Comparison of ENCODE assay signal across 9 mouse cellular contexts in genomic region chr3:123334947-123335346, GRCm38 (mm10). TPM values are rescaled to one million over a fixed set of nuclear protein-coding genes. Genes with fewer than 3 reads are reported as not detected.
DNase-seq lines count a peak whose midpoint lies in the region; ATAC-seq and TF ChIP-seq lines count a peak whose summit lies in the region.
"Had no signal": no experiment of that assay in that cellular context is flagged by ENCODE, and none has a peak within 500 bp of the region (broad histone marks: within the 10 kb centered on the region; RNA-seq: fewer than 3 reads in every experiment).

No protein-coding gene starts in this region.

- H3K4me1 ChIP-seq in kidney, embryonic 16.5 days (ENCODE audit: insufficient read depth, low read length) = peaks cover 37% of the 10 kb centered on the region; the same call in 1 of the 2 replicates

- peaks cover 13% of the 10 kb centered on the region; the same call in 1 of the 2 replicates for H3K36me3 ChIP-seq in kidney, embryonic 16.5 days (ENCODE audit: insufficient read depth, low read length)
- H3K36me3 ChIP-seq in myocyte (ENCODE audit: control insufficient read depth, insufficient read depth) = no peaks in the 10 kb centered on the region
- H3K36me3 ChIP-seq: hindbrain, embryonic 13.5 days had no signal

- ATAC-seq in kidney, embryonic 16.5 days (ENCODE audit: low FRiP score, low TSS enrichment) = no peak

- H3K9ac ChIP-seq in kidney, embryonic 16.5 days (replicated peaks; ENCODE audit: low read length) = no peak overlapping the region
- H3K9ac ChIP-seq: hindbrain, embryonic 13.5 days had no signal

- peaks cover 3% of the 10 kb centered on the region for H3K79me2 ChIP-seq in myocyte (ENCODE audit: control insufficient read depth, insufficient read depth)

- 55% methylated on average over 7 of the region's 7 CpGs for WGBS in kidney, embryonic 16.5 days

- H3K9me3 ChIP-seq in kidney, embryonic 16.5 days (ENCODE audit: low read length) = no peaks in the 10 kb centered on the region
- H3K9me3 ChIP-seq: hindbrain, embryonic 13.5 days had no signal

- H3ac ChIP-seq in myocyte (ENCODE audit: control insufficient read depth, insufficient read length) = no peak overlapping the region

- no peak overlapping the region; the same call in 1 of the 2 replicates for H3K4me2 ChIP-seq in kidney, embryonic 16.5 days (replicated peaks; ENCODE audit: low read depth, low read length)
- peak overlapping the region; percentile 92 for H3K4me2 ChIP-seq in myocyte (ENCODE audit: low read depth)
- H3K4me2 ChIP-seq: hindbrain, embryonic 13.5 days had no signal

- no peak overlapping the region for H3K4me3 ChIP-seq in kidney, embryonic 16.5 days (ENCODE audit: low read length)
- no peak overlapping the region for H3K4me3 ChIP-seq in myocyte
- H3K4me3 ChIP-seq: hindbrain, embryonic 13.5 days had no signal

- DNase-seq in kidney, adult 18-20 months = no peak
- DNase-seq in NIH3T3 (ENCODE audit: low read depth) = peak; percentile 85
- DNase-seq in fibroblast of lung, adult 2 months (ENCODE audit: low read depth) = peak; percentile 64
- no peak for DNase-seq in retina, embryonic 14.5 days (ENCODE audit: low spot score)
- no peak for DNase-seq in thymus, postnatal 4 days
- DNase-seq: cerebellum, adult 11 months had no signal

- H3K27ac ChIP-seq in kidney, embryonic 16.5 days (ENCODE audit: low read length) = peak overlapping the region; percentile 82
- H3K27ac ChIP-seq: hindbrain, embryonic 13.5 days had no signal

- no peaks in the 10 kb centered on the region for H3K27me3 ChIP-seq in kidney, embryonic 16.5 days (ENCODE audit: insufficient read depth, low read length)
- no peaks in the 10 kb centered on the region for H3K27me3 ChIP-seq in myocyte (ENCODE audit: control insufficient read depth, insufficient read depth, insufficient read length)
- H3K27me3 ChIP-seq: hindbrain, embryonic 13.5 days had no signal

- TF ChIP-seq POLR2A in myocyte (IDR thresholded peaks at IDR 0.05; ENCODE audit: insufficient read length, low read depth) = no peak

TF ChIP-seq in myocyte, 11 proteins besides CTCF, POLR2A, EP300 and RAD21:
- no peak for TF ChIP-seq CEBPB (IDR thresholded peaks at IDR 0.05; ENCODE audit: insufficient read depth, poor library complexity, severe bottlenecking)
- no peak for TF ChIP-seq REST (IDR thresholded peaks at IDR 0.05; ENCODE audit: insufficient read depth, insufficient read length)
- TF ChIP-seq TCF3 (IDR thresholded peaks at IDR 0.05; ENCODE audit: insufficient read length, low read depth) = no peak
- TF ChIP-seq SRF (IDR thresholded peaks at IDR 0.05; ENCODE audit: control insufficient read depth, insufficient read length, low read depth) = no peak
- TF ChIP-seq MYOG (IDR thresholded peaks at IDR 0.05; ENCODE audit: control insufficient read depth in 1 of 3, insufficient read depth in 1 of 3, insufficient read length in 2 of 3, low read depth in 2 of 3) = no peak
- TF ChIP-seq MYOD1 (IDR thresholded peaks at IDR 0.05; ENCODE audit: control insufficient read depth in 1 of 3, insufficient read length in 2 of 3, low read depth in 2 of 3) = no peak
- no peak for TF ChIP-seq MAX (IDR thresholded peaks at IDR 0.05; ENCODE audit: low read depth)
- TF ChIP-seq TCF12 (IDR thresholded peaks at IDR 0.05; ENCODE audit: insufficient read depth, poor library complexity, severe bottlenecking) = no peak
- TF ChIP-seq POLR2AphosphoS2 (IDR thresholded peaks at IDR 0.05; ENCODE audit: insufficient read length, low read depth) = no peak
- TF ChIP-seq USF1 (IDR thresholded peaks at IDR 0.05; ENCODE audit: low read depth) = no peak
- TF ChIP-seq E2F4 (IDR thresholded peaks at IDR 0.05; ENCODE audit: insufficient read depth) = no peak

RNA-seq across cellular contexts. Expression of gene Mettl14, which starts 51.0 kb away (rescaled TPM):
- 29.5 and 30.7 TPM in 2 replicates for polyA plus RNA-seq in kidney, embryonic 16.5 days (2015; fragmentation: Nextera tagmentation; extraction: Ambion mirVana)
- polyA plus RNA-seq in myocyte (2012; fragmentation: generic; extraction: Trizol) = 5.2 TPM

Comparison
In these comparisons a context has a peak if more than half of its experiments do, and no peak if none do; other contexts are left out.
1. DNase-seq: peak in NIH3T3 (single experiment) and fibroblast of lung, adult 2 months (single experiment); none in kidney, adult 18-20 months (single experiment), retina, embryonic 14.5 days (single experiment) and thymus, postnatal 4 days (single experiment).